ENCODE assay signal across 12 mouse cellular contexts in genomic region chr19:31076106-31076505, GRCm38 (mm10).
"Had no signal": no experiment of that assay in that cellular context is flagged by ENCODE, and none has a peak within 500 bp of the region (broad histone marks: within the 10 kb centered on the region; RNA-seq: fewer than 3 reads in every experiment).

No protein-coding gene starts in this region.

- DNase-seq: retina, postnatal 1 day; right cerebral cortex, adult 18-20 months; right cerebral cortex, postnatal 14 days; right cerebral cortex, postnatal 25 days; right cerebral cortex, postnatal 4 days; spleen, adult 18-20 months; thymus, adult 18-20 months; thymus, adult 2 months; thymus, postnatal 14 days; thymus, postnatal 25 days; thymus, postnatal 36 days; thymus, postnatal 4 days had no signal
